Mouse (Mus musculus) testis, adult 2 months (tissue): ENCODE measurements around the gene Gm44579.

Source experiments
- CTCF ChIP-seq: fragments of 200-500 bp; IDR thresholded peaks from 2 replicates; pipeline ENCODE4 v1.5.1; 2012; ENCODE audit warnings: low read depth, mild to moderate bottlenecking, inconsistent platforms, low read length, moderate library complexity; ENCODE audit not compliant: control insufficient read depth, insufficient read depth, insufficient replicate concordance
- POLR2A ChIP-seq: fragments of 200-500 bp; IDR thresholded peaks from 2 replicates; pipeline ENCODE4 v1.6.1; 2012; ENCODE audit warnings: low read depth, mild to moderate bottlenecking, inconsistent platforms, low read length, moderate library complexity; ENCODE audit not compliant: control insufficient read depth

DNA sequence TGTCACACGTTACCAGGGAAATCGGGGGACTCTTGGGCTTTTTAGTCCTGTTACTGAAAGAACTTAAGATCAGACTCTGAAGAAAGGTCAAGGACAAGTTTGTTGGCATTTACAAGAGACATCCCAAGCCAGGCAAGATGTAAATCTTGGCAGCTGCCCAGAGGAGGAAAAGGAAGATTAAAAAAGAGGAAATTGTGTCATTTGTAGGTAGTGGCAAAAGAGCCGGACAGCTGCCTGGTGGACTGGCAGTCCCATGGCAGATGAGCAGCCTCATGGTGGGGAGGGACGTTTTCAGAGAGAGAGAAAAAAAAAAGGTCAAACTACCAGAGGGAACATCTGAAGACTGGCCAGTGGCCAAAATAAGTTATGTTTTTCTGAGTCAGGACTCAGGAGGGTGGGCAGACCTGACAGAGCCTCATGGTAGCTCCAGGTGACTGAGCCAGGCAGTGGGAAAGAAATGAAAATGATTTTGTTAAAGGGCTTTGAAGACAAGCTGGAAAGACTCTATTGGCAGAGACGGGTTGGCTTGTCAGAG is 7.4 kb downstream of the Gm44579 start:
- no peak for TF ChIP-seq CTCF
- TF ChIP-seq POLR2A, result no peak
